Mouse (Mus musculus) layer of hippocampus, postnatal 36 days (tissue): ENCODE results near the gene Phf11b. TPM values are rescaled to one million over a fixed set of nuclear protein-coding genes. Genes with fewer than 3 reads are reported as not detected.
A peak's percentile ranks its signal among the peaks of the same experiment; 100 is the strongest.
"Not testable (repeated sequence)": the region's sequence is repeated elsewhere in the genome, so short reads cannot be mapped to it uniquely, and the experiment has no call there.

ENCODE experiments used
- DNase-seq, 2 experiments: peaks; one replicate each; pipeline ENCODE4 v3.0.0; 2022
- total RNA-seq, 2 experiments: library from RNA; stranded (reverse); gene quantifications; 2 replicates each; pipeline ENCODE4 v1.2.3; 2021

Phf11b gene
- not detected for total RNA-seq

DNA sequence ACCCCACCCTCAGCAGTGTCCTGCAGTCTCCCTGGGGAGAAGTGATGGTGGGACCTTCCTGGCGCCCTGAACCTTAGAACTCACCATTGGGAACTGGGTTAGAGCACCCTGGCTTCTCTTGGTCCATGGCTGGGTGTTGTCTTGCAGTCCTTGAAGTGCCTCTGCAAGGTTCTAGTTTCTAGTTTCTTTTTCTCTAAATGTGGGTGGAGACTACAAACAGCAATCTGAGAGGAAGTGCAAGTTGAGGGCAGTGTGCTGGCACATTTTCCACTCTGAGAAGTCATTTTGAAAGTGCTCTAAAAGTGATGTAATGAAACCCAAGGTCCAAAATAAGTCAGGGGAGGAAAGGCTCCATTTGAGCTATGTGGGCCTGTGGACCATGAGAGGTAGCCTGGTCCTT, at the start of gene Phf11b:
Phf11b (minus strand) TSS at position 163 of the 400 bp plus-strand sequence.
- DNase-seq = not testable (repeated sequence)

DNA sequence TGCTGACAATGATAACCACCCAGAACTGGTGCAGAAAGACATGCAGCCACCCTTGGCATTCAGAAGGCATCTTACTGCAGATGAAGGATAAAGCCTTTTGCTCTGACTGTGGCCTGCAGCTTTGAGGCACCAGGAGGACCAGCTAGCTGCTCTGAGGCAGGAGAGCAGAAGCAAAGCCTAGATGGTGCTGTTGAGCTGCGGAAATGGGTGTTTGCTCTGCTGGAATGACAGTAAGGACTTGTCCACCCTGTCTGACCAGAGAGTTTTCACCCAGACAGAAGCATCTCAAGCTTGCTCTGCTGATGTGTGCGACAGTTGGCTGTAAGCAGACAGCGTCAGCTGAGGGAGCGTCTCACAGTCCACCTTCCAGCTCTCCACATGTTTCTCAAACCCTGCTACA, 49.0 kb upstream of the Phf11b start:
- peak; percentile 17 to 35 for DNase-seq

DNA sequence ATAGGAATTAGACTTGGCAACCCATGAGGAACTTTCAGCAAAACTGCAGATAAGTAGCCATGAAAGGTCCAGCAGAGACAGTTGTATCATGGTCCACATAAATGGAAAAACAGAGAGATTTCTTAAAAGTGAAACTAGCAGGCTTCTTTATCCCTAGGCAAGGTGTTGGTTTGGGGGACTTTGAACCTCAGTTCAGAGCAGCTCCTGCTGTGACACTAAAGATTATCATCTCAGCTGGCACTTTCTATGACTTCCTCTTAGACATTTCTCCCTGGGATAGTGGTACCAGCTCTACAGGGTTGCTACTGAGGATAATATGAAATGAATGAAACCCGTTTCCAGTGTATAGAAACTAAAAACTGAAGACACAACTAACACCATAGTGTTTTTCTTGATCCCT, 48.4 kb upstream of the Phf11b start:
- no peak for DNase-seq

DNA sequence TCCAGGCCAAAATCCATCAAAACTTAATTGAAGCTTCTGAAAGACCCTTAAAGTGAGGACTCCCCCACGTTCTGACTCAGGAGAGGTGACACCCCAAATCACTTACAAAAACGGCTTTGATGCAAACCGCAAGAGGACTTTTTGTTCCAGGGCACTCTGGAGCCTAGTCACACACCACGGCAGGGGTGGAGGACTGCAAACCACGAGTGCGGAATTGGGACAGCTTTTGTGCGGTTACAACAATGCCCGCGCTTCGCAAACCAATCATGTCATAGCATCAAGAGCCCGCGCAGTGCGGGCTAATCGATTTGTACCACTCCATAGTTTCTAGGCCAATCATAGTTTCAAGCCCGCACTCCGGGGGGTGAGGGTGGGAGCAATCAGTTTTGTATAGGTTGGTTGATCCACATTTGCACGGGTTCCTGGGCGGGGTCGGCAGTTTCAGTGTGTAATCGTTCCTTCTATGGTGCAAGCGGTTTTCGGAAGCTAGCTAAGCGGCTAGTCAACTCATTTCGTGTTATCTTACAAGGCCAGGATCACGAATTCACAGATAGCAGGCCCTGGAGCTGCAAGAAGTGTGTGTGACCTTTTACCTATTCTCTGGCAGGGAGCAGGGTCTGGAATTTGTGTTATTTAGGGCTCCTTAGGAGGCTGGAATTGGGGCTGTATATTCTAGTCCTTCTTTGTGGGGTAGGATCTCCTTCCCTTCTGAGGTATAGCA, 29.4 kb upstream of the Phf11b start:
- no peak for DNase-seq

DNA sequence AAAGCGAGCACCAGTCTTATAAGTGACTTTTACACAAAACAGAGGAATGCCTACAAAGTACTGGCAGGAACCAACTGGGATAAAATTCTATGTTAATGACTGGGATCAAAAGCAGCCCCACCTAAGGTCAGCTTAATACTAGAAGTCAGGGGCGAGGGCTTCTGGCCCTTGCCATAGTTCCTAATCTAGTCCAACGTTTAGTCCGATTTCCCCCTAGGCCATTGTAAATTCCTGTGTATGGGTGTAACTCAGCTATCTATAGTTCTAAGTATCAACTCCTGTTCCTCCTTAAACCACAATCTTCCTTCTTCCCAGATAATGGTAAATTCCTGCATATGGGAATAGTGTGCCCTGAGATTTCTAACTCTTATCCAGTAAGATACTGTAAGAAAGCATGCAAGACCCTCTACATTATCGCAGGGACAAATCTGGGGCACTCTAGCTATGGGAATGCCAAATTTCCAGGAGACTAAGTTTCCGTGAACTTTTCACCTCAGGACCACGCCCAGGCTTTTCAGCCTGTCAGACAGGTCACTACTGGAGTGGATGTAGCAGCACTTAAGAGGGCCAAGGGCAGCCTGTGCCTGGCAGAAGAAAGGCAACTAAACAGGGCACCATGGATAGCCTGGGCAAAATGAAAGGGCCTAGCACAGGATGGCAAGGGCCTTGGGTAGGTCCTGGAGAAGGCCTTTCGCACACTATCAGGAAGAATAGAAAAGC, 25.4 kb upstream of the Phf11b start:
- no peak for DNase-seq

DNA sequence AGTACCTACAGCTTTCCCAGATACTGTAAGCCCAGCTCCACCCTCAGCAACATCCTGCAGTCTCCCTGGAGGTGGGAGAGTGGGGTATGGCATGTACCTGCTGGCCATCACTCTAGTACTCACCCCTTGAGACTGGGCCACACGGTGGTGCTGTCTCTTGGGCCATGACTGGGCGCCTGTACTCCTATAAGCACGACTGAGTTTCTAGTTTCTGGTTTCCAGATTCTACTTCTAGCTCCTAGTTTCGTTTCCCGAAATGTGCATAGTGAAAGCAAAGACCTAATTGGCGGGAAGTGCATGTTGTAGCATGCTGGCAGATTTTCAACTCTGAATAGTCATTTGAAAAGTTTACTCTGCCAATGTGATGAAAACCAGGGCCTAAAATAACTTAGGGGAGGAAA, 24.1 kb upstream of the Phf11b start, which contains the start of gene Phf11d:
Phf11d (minus strand) TSS at position 227 of the 401 bp plus-strand sequence.
- peak; percentile 2 to 6 for DNase-seq

DNA sequence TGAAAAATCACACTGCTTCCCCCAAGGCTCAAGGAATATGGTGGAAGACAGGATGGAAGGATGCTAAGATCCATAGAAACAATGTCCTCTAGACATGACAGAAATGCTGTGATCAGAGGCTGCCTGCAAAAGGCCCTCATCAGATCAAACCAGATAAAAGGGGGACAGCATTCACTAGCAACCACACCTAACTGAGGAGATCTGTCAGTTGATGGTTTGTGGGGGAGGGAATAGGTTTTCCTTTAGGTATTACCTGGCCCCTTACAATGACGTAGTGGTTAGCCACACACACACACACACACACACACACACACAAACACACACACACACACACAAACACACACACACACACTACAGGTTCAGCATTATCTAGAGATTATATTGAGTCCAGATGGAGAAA, 1.6 kb downstream of the Phf11b start:
- no peak for DNase-seq

DNA sequence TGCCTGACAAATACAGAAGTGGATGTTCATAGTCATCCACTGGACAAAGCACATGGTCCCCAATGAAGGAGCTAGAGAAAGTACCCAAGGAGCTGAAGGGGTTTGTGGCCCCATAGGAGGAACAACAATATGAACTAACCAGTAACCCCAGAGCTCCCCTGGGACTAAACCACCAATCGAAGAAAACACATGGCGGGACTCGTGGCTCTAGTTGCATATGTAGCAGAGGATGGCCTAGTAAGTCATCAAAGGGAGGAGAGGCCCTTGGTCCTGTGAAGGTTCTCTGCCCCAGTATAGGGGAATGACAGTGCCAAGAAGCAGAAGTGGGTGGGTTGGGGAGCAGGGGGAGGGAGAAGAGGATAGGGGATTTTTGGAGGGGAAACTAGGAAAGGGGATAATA, 5.1 kb downstream of the Phf11b start:
- not testable (repeated sequence) for DNase-seq

DNA sequence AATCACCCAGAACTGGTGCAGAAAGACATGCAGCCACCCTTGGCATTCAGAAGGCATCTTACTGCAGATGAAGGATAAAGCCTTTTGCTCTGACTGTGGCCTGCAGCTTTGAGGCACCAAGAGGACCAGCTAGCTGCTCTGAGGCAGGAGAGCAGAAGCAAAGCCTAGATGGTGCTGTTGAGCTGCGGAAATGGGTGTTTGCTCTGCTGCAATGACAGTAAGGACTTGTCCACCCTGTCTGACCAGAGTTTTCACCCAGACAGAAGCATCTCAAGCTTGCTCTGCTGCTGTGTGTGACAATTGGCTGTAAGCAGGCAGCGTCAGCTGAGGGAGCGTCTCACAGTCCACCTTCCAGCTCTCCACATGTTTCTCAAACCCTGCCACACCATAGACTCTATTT, 10.7 kb downstream of the Phf11b start:
- DNase-seq = peak; percentile 25 to 27

DNA sequence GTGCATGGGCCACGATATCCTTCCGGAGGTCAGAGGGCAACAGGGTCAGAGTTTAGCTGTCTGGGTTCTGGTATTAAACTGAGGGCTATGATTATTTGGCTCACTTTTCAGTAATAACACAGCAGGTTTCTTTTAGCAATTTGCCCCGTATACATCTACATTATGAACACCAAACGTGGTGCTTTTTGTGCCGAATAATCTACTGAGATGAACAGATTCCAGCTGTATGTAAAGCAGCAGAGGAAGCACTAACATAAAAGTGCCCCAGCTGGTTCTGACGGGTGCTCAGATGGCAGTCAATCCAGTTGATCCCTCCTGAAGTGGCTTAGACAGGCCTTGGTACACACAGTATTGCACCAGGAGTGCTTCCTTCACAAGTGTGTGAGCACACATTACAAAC, 21.2 kb downstream of the Phf11b start:
- DNase-seq = not testable (repeated sequence)

DNA sequence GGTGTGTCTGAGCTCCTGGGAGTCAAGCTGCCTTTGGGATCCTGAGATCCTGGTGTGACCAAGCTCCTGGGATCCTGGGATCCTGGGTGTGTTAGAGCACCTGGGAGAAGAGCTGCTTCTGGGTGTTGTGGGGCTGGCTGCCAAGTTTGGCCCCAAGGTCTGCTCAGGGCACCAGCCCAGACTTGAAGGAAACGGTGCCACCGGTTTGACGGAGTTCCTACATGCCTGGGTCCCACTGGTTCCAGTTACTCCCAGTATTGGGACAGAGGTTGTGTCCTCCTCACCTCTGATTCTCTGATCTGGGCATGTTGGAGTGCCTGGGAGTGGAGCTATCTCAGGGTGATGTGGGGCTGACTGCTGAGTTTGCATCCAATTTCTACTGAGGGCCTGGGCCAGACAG, 22.1 kb downstream of the Phf11b start:
- not testable (repeated sequence) for DNase-seq

DNA sequence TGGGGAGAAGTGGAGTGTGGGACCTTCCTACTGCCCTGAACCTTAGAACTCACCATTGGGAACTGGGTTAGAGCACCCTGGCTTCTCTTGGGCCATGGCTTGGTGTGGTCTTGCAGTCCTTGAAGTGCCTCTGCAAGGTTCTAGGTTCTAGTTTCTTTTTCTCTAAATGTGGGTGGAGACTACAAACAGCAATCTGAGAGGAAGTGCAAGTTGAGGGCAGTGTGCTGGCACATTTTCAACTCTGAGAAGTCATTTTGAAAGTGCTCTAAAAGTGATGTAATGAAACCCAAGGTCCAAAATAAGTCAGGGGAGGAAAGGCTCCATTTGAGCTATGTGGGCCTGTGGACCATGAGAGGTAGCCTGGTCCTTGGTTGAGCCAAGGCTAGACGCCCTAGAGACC, 43.8 kb downstream of the Phf11b start, which contains the start of gene Phf11a:
Phf11a (minus strand) TSS at position 132 of the 400 bp plus-strand sequence.
- not testable (repeated sequence) for DNase-seq

DNA sequence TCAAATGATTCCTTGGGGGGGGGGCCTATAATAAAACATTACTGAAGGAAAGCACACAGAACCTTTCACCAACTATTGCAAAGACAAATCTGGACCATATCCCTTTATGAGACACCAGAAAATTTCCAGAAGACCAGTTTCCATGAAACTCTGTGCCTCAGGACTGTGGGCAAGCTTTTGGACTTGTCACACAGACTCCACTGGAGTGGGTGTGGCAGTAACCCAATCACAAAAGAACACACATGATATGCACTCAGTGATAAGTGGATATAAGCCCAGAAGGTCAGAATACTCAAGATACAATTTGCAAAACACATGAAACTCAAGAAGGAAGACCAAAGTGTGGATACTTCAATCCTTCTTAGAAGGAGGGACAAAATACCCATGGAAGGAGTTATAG, 49.4 kb downstream of the Phf11b start:
- DNase-seq = not testable (repeated sequence)

DNA sequence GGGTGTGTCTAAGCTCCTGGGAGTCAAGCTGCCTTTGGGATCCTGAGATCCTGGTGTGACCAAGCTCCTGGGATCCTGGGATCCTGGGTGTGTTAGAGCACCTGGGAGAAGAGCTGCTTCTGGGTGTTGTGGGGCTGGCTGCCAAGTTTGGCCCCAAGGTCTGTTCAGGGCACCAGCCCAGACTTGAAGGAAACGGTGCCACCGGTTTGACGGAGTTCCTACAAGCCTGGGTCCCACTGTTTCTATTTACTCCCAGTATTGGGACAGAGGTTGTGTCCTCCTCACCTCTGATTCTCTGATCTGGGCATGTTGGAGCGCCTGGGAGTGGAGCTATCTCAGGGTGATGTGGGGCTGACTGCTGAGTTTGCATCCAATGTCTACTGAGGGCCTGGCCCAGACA, 66.2 kb downstream of the Phf11b start:
- not testable (repeated sequence) for DNase-seq

Other genes with a start within 250 kb of the Phf11b start
- gene 1700129C05Rik, start 198.5 kb downstream of the Phf11b start, total RNA-seq = not detected
- not detected for gene Gm5142, start 162.6 kb downstream of the Phf11b start, total RNA-seq
- 10 to 100 TPM; 34.5 to 35.1 TPM for gene Rcbtb1, start 140.1 kb downstream of the Phf11b start, total RNA-seq
- not detected for gene Gm6904, start 81.1 kb downstream of the Phf11b start, total RNA-seq
- not detected for gene Phf11a, start 43.8 kb downstream of the Phf11b start, total RNA-seq
- gene Phf11d, start 24.1 kb upstream of the Phf11b start, total RNA-seq = 1 to 10 TPM in 1 of 2 experiments, under 1 TPM in 1; 0.76 to 1.0 TPM
- gene Phf11c, start 54.0 kb upstream of the Phf11b start, total RNA-seq = under 1 TPM; 0.40 to 0.86 TPM
- gene Setdb2, start 99.5 kb upstream of the Phf11b start, total RNA-seq = 1 to 10 TPM; 5.3 to 7.2 TPM
- gene Cab39l, start 99.6 kb upstream of the Phf11b start, total RNA-seq = 10 to 100 TPM; 19.2 to 24.5 TPM